Mouse (Mus musculus) bone marrow, adult 2 months (tissue): ENCODE data around the gene Unc80.

Source experiments
- CTCF ChIP-seq: fragments of 200-500 bp; IDR thresholded peaks from 2 replicates; pipeline ENCODE4 v1.5.1; 2011; ENCODE audit warnings: low read length, control low read depth; ENCODE audit not compliant: control insufficient read depth, insufficient read depth
- POLR2A ChIP-seq: fragments of 200-500 bp; IDR thresholded peaks from 2 replicates; pipeline ENCODE4 v1.6.1; 2011; ENCODE audit warnings: low read depth, mild to moderate bottlenecking, control low read depth, low read length, borderline replicate concordance; ENCODE audit not compliant: control insufficient read depth

DNA sequence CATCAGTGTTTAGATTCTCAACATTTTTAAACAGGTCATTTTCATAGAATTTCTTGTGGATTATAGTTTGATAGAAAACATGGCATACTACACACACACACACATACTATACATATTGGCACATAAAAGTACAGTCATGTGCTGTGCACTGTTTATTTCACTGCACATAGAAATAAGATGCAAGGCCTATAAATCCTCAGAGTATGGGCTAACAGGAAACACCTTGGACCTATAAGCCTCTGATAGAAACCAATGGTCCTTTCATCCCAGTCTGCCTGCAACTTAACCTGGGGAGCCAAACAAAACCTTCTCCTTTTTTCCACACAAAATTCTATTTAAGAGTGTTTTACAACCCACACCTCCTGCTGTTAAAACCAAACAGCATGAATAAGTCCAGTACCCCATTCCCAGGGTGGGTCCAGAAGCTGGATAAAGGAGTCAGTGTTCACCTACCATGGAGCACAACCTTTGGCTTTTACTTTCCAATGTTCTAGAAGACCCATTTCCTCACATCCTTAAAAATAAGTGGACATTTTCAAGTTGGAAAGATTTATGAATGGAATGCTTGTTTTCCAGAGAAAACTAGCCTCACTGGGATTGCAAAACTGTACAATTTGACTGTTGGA is 129.1 kb downstream of the Unc80 start:
- TF ChIP-seq CTCF (no peak), POLR2A (no peak)
